In the genomic region with DNA sequence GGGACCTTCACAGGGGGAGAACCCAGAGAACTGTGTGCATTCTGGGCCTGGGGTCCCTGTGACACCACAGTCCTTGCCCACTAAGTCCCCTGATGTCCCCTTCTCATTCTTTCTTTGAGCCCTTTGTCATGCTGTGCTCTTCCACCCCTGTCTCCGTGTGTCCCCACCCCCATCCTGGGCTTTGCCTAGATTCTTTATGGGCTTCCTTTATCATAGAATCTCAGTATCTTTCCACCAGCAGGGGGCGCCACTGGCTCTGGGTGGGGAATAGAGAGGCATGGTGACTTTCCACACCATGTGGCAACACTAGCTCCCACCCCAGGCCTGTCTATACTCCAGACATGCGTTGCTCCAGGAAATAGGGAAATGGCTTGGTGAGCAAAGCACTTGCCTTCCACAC, we compare ENCODE assay signal across 8 mouse cellular contexts. TPM values are rescaled to one million over a fixed set of nuclear protein-coding genes. Genes with fewer than 3 reads are reported as not detected.
DNase-seq lines count a peak whose midpoint lies in the region; ATAC-seq lines count a peak whose summit lies in the region.

No protein-coding gene starts in this region.

- H3K4me2 ChIP-seq in embryonic facial prominence, embryonic 13.5 days: 0 out of 2 replicates have a peak overlapping the region, but pooled peaks have one; percentile 16
- no peak overlapping the region for H3K4me2 ChIP-seq in limb, embryonic 13.5 days (replicated peaks)
- H3K4me2 ChIP-seq in midbrain, embryonic 15.5 days: no peak overlapping the region

- peak; percentile 87 for DNase-seq in 416B (ENCODE audit: low read depth)
- peak; percentile 90 to 97 for DNase-seq in adrenal gland, postnatal 4 days (ENCODE audit: low spot score in 2 of 2)
- DNase-seq in heart, adult 8-10 months (ENCODE audit: low spot score): peak; percentile 92
- peak; percentile 82 to 90 for DNase-seq in kidney, adult 8-10 months
- DNase-seq in spleen, adult 18-20 months: peak; percentile 71 to 92

- WGBS in embryonic facial prominence, embryonic 13.5 days: 3% methylated on average over 3 of the region's 3 CpGs
- 4% methylated on average over 3 of the region's 3 CpGs for WGBS in limb, embryonic 13.5 days
- 6% methylated on average over 3 of the region's 3 CpGs for WGBS in midbrain, embryonic 15.5 days

- no peak overlapping the region for H3K9ac ChIP-seq in embryonic facial prominence, embryonic 13.5 days
- no peak overlapping the region for H3K9ac ChIP-seq in limb, embryonic 13.5 days
- no peak overlapping the region for H3K9ac ChIP-seq in midbrain, embryonic 15.5 days

- no peak for ATAC-seq in embryonic facial prominence, embryonic 13.5 days (ENCODE audit: insufficient number of reproducible peaks, insufficient read depth, low FRiP score, low TSS enrichment, low read depth)
- ATAC-seq in limb, embryonic 13.5 days (ENCODE audit: low FRiP score, low read depth): peak; percentile 25
- ATAC-seq in midbrain, embryonic 15.5 days (replicated peaks): peak; percentile 53; the same call in 1 of the 2 replicates

- H3K4me1 ChIP-seq in embryonic facial prominence, embryonic 13.5 days: peaks cover 45% of the 10 kb centered on the region
- H3K4me1 ChIP-seq in limb, embryonic 13.5 days: peaks cover 47% of the 10 kb centered on the region
- peaks cover 15% of the 10 kb centered on the region for H3K4me1 ChIP-seq in midbrain, embryonic 15.5 days

- no peaks in the 10 kb centered on the region for H3K36me3 ChIP-seq in embryonic facial prominence, embryonic 13.5 days
- H3K36me3 ChIP-seq in limb, embryonic 13.5 days: no peaks in the 10 kb centered on the region
- no peaks in the 10 kb centered on the region for H3K36me3 ChIP-seq in midbrain, embryonic 15.5 days (replicated peaks)

- no peaks in the 10 kb centered on the region for H3K27me3 ChIP-seq in embryonic facial prominence, embryonic 13.5 days
- H3K27me3 ChIP-seq in limb, embryonic 13.5 days: no peaks in the 10 kb centered on the region
- H3K27me3 ChIP-seq in midbrain, embryonic 15.5 days (replicated peaks): peaks cover 6% of the 10 kb centered on the region; the same call in 1 of the 2 replicates

- no peak overlapping the region for H3K4me3 ChIP-seq in embryonic facial prominence, embryonic 13.5 days
- H3K4me3 ChIP-seq in limb, embryonic 13.5 days: no peak overlapping the region
- H3K4me3 ChIP-seq in midbrain, embryonic 15.5 days: no peak overlapping the region

- H3K27ac ChIP-seq in embryonic facial prominence, embryonic 13.5 days: no peak overlapping the region
- H3K27ac ChIP-seq in limb, embryonic 13.5 days: no peak overlapping the region; the same call in 1 of the 2 replicates
- no peak overlapping the region for H3K27ac ChIP-seq in midbrain, embryonic 15.5 days

- H3K9me3 ChIP-seq in embryonic facial prominence, embryonic 13.5 days: no peaks in the 10 kb centered on the region
- no peaks in the 10 kb centered on the region for H3K9me3 ChIP-seq in limb, embryonic 13.5 days
- no peaks in the 10 kb centered on the region for H3K9me3 ChIP-seq in midbrain, embryonic 15.5 days

RNA-seq across cellular contexts. Expression of gene Lhpp, which starts 46.1 kb away (rescaled TPM):
- 10 to 100 TPM; 18.7 to 18.9 TPM for total RNA-seq in adrenal gland, postnatal 4 days (2021)
- 17.5 and 19.9 TPM in 2 replicates for polyA plus RNA-seq in embryonic facial prominence, embryonic 13.5 days (2015; fragmentation: Nextera tagmentation; extraction: Ambion mirVana)
- 10 to 100 TPM; 14.4 to 18.0 (median 16.6) TPM for total RNA-seq in heart, adult 8-10 months (2022)
- polyA plus RNA-seq in limb, embryonic 13.5 days (2015; fragmentation: Nextera tagmentation; extraction: Ambion mirVana): 21.7 and 22.6 TPM in 2 replicates
- 38.3 and 39.4 TPM in 2 replicates for polyA plus RNA-seq in midbrain, embryonic 15.5 days (2015; fragmentation: Nextera tagmentation; extraction: Ambion mirVana)

RNA-seq across cellular contexts. Expression of gene Nkx1-2, which starts 57.1 kb away (rescaled TPM):
- not detected for total RNA-seq in adrenal gland, postnatal 4 days (2021)
- polyA plus RNA-seq in embryonic facial prominence, embryonic 13.5 days (2015; fragmentation: Nextera tagmentation; extraction: Ambion mirVana): not detected in 2 replicates
- total RNA-seq in heart, adult 8-10 months (2022): not detected
- 0.08 and 0.10 TPM in 2 replicates for polyA plus RNA-seq in limb, embryonic 13.5 days (2015; fragmentation: Nextera tagmentation; extraction: Ambion mirVana)
- 0.70 and 1.2 TPM in 2 replicates for polyA plus RNA-seq in midbrain, embryonic 15.5 days (2015; fragmentation: Nextera tagmentation; extraction: Ambion mirVana)
